Mouse (Mus musculus) bone marrow macrophage, adult 2 months (primary cell): Measurements from ENCODE around the gene Selp. TPM values are rescaled to one million over a fixed set of nuclear protein-coding genes. Genes with fewer than 3 reads are reported as not detected.

ENCODE experiments used
- H3K27ac ChIP-seq: 2 replicates; pipeline ENCODE4 v1.5.1; 2012; ENCODE audit warnings: low read depth, low read length; ENCODE audit not compliant: insufficient read depth
- H3K4me1 ChIP-seq: 2 replicates; pipeline ENCODE4 v1.6.1; 2012; ENCODE audit warnings: low read length; ENCODE audit not compliant: control insufficient read depth, insufficient read depth
- H3K4me3 ChIP-seq: 2 replicates; pipeline ENCODE4 v1.5.1; 2012; ENCODE audit warnings: mild to moderate bottlenecking, low read length, moderate library complexity; ENCODE audit not compliant: insufficient read depth
- CTCF ChIP-seq: IDR thresholded peaks from 2 replicates; pipeline ENCODE4 v1.5.1; 2012; ENCODE audit warnings: low read depth, mild to moderate bottlenecking, low read length, moderate library complexity
- POLR2A ChIP-seq: IDR thresholded peaks from 2 replicates; pipeline ENCODE4 v1.6.1; 2012; ENCODE audit warnings: mild to moderate bottlenecking, low read depth, low read length, borderline replicate concordance
- polyA plus RNA-seq: library from polyadenylated mRNA; stranded (reverse); fragments of >200 nt; gene quantifications from 2 replicates; pipeline ENCODE4 v1.2.4, GENCODE M21; 2012; ENCODE audit not compliant: missing spikeins, insufficient read depth, insufficient read length

Gene Selp
- polyA plus RNA-seq, 1 experiment: not detected

- no peak overlapping the region for H3K27ac ChIP-seq
- no peaks in the 10 kb centered on the region for H3K4me1 ChIP-seq
- no peak overlapping the region for H3K4me3 ChIP-seq
- TF ChIP-seq CTCF: no peak
- TF ChIP-seq POLR2A: no peak
These were observed 47.7 kb downstream of the Selp start for GRCm38 (mm10) chr1:164162745-164163144.

- H3K4me1 ChIP-seq: no peaks in the 10 kb centered on the region
- no peak for TF ChIP-seq CTCF
- TF ChIP-seq POLR2A: no peak
- no peak overlapping the region for H3K4me3 ChIP-seq
- no peak overlapping the region for H3K27ac ChIP-seq
These were observed 53.8 kb downstream of the Selp start for GRCm38 (mm10) chr1:164168818-164169217.

- Histone ChIP-seq H3K4me3 (no peak overlapping the region), H3K27ac (no peak overlapping the region), H3K4me1 (no peaks in the 10 kb centered on the region)
- TF ChIP-seq POLR2A (no peak), CTCF (no peak)
These were observed 55.4 kb downstream of the Selp start for GRCm38 (mm10) chr1:164170434-164170833.

- TF ChIP-seq CTCF (no peak), POLR2A (no peak)
- H3K27ac ChIP-seq: no peak overlapping the region
- no peaks in the 10 kb centered on the region for H3K4me1 ChIP-seq
- H3K4me3 ChIP-seq: no peak overlapping the region
These were observed 58.1 kb downstream of the Selp start for GRCm38 (mm10) chr1:164173145-164173544.

GRCm38 (mm10) chr1:164176856-164177255 is 61.8 kb downstream of the Selp start:
- no peaks in the 10 kb centered on the region for H3K4me1 ChIP-seq
- TF ChIP-seq CTCF: no peak
- no peak for TF ChIP-seq POLR2A
- no peak overlapping the region for H3K4me3 ChIP-seq
- H3K27ac ChIP-seq: no peak overlapping the region

- Histone ChIP-seq H3K4me3 (no peak overlapping the region), H3K4me1 (no peaks in the 10 kb centered on the region), H3K27ac (no peak overlapping the region)
- no peak for TF ChIP-seq CTCF
- no peak for TF ChIP-seq POLR2A
These were observed 63.4 kb downstream of the Selp start for GRCm38 (mm10) chr1:164178429-164178828.

- Histone ChIP-seq H3K4me1 (no peaks in the 10 kb centered on the region), H3K4me3 (no peak overlapping the region), H3K27ac (no peak overlapping the region)
- TF ChIP-seq CTCF: no peak
- no peak for TF ChIP-seq POLR2A
These were observed 69.2 kb downstream of the Selp start for GRCm38 (mm10) chr1:164184142-164184870.

- TF ChIP-seq POLR2A (no peak), CTCF (no peak)
- H3K4me3 ChIP-seq: no peak overlapping the region
- H3K4me1 ChIP-seq: no peaks in the 10 kb centered on the region
- no peak overlapping the region for H3K27ac ChIP-seq
These were observed 69.8 kb downstream of the Selp start for GRCm38 (mm10) chr1:164184871-164185223.

GRCm38 (mm10) chr1:164185316-164185715 is 70.3 kb downstream of the Selp start:
- H3K4me3 ChIP-seq: no peak overlapping the region
- no peak for TF ChIP-seq POLR2A
- no peak for TF ChIP-seq CTCF
- H3K27ac ChIP-seq: no peak overlapping the region
- no peaks in the 10 kb centered on the region for H3K4me1 ChIP-seq

GRCm38 (mm10) chr1:164187002-164187560 is 72.0 kb downstream of the Selp start:
- no peak for TF ChIP-seq POLR2A
- TF ChIP-seq CTCF: no peak
- no peak overlapping the region for H3K27ac ChIP-seq

More at GRCm38 (mm10) chr1:164187002-164187560, 72.0 kb downstream of the Selp start:
- H3K4me3 ChIP-seq: no peak overlapping the region
- H3K4me1 ChIP-seq: no peaks in the 10 kb centered on the region
